Mouse (Mus musculus): ENCODE measurements at regions not wholly inside any gene's neighbourhood (a gene's known extent, or its start where the extent isn't known, plus 50 kb on each side); places are given as distances from the start of the nearest gene placed in this dataset.

DNA sequence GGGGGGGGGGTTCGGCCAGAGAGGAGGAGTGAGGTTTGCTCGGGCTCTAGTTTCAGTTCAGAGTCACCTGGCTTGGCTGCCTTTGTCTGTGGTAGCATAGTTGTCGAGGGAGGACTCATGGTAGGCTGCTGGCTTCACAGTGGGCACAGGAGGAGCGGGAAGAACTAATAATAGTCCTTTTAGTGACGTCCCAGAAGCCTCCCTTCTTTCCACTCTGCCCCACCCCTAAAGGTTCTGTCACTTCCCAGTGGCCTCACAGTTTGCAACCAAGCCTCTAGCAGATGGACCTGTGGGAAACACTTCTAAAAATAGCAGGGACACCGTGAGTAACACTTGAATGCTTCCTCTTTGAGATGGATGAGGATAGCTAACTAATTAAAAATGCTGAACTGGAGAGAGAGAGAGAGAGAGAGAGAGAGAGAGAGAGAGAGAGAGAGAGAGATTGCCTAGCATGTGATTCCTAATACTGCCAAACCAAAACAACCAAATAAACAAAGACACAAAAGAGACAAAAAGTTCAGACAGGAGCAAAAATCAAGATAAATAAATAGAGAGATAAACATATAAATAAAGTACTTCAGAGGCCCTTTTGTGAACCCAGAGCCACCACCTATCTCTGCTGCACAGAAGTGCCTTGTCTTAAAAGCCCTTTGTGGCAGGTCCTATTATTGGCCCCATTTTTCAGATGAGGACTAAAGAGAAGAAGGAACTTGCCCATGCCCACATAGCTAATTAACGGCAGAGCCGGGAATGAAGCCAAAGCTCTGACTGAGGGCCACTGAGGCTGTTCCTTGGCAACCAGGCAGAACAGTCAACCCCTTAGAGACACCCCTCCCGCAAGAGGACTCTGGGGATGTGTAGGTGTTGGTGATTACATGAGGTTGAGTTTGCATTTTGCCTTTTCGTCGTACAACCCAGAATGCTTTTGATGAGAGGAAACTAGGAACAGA is 54.0 kb upstream of the Serp2 start:
- DNase-seq (ENCODE audit: low read depth, low spot score) = peak; percentile 13
- Histone ChIP-seq H3K27me3 (ENCODE audit: control insufficient read depth, insufficient read depth, low read length, poor library complexity, severe bottlenecking) (no peaks in the 10 kb centered on the region), H3K36me3 (ENCODE audit: control insufficient read depth, insufficient read depth, low read length, poor library complexity, severe bottlenecking) (no peaks in the 10 kb centered on the region)
